Mouse (Mus musculus): Measurements from ENCODE around the gene Samd8. TPM values are rescaled to one million over a fixed set of nuclear protein-coding genes. Genes with fewer than 3 reads are reported as not detected.

Samd8 gene
- total and polyA plus RNA-seq, 3 experiments, result 5.4 to 9.5 (median 7.0) TPM

DNA sequence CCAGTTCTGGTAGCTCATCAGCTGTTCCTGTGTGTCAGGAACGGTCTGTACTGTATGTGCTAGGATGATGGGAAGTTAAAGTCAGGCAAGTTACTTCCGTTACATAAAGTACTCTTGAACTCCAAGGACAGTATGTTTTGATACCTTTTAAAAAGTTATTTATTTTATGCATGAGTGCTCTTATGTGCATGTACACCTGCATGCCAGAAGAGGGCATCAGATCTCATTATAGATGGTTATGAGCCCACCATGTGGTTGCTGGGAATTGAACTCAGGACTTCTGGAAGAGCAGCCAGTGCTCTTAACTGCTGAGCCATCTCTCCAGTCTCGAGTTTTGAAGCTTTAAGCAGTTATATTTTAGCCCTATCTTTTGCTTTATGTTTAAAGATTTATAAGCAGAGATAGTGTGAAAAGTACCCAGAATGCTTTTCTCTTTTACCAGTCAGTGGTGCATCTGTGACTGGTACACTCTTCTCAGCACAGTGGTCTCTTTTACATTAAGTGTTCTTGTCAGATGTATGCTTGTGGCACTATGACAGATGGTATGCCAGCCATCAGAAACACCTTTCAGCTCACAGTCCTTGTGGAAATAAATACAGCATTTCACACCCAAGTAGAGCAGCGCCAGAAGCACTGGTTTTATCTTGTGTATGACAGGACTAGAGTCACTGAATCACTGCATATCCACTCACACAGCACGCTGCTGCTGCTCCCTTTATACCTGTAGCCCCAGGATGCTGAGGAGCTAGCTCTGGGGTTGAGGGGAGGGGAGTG lies 91.7 kb downstream of the Samd8 start:
- Histone ChIP-seq H3K79me2 (replicated peaks; ENCODE audit: control insufficient read depth, extremely low read depth, insufficient read depth, poor library complexity, severe bottlenecking) (peaks cover 11% of the 10 kb centered on the region), H3K36me3 (replicated peaks in 1 of 2; ENCODE audit: control insufficient read depth in 1 of 2, insufficient read depth in 1 of 2, low read length in 1 of 2) (peaks cover 77 to 93% of the 10 kb centered on the region in 2 experiments), H3K27me3 (replicated peaks) (no peaks in the 10 kb centered on the region), H3K4me2 (ENCODE audit: insufficient read depth, low read depth, poor library complexity, severe bottlenecking) (no peak overlapping the region), H3K9ac (ENCODE audit: insufficient read depth, low read depth) (no peak overlapping the region), H3K4me3 (replicated peaks in 1 of 3; ENCODE audit: low read depth in 2 of 3, low read length in 2 of 3, poor library complexity in 1 of 3) (no peak overlapping the region), H3K4me1 (ENCODE audit: control insufficient read depth in 1 of 2, insufficient read depth in 2 of 2) (peaks cover 0 to 25% of the 10 kb centered on the region in 2 experiments; a peak in 2 of 4 replicates), H3K9me3 (replicated peaks; ENCODE audit: low read length) (no peaks in the 10 kb centered on the region), H3K27ac (ENCODE audit: insufficient read depth, low read depth) (no peak overlapping the region)
- in situ Hi-C loops (cut with MboI; ENCODE audit: low pct_ligation_motif_present, low pct_unique_long_range_greater_than_20kb, low sequenced_read_pairs), result no loop called here
- dilution Hi-C loops (cut with MboI; ENCODE audit: extremely low pct_ligation_motif_present, extremely low pct_unique_long_range_greater_than_20kb, low sequenced_read_pairs), result no loop called here
- DNase-seq (ENCODE audit: extremely low read depth), result no peak
- TF ChIP-seq CHD2 (IDR thresholded peaks at IDR 0.05; ENCODE audit: low read length) (no peak), NELFE (IDR thresholded peaks at IDR 0.05; ENCODE audit: low read depth, low read length) (no peak), CTCF (conservative IDR thresholded peaks at IDR 0.05 in 1 of 2, IDR thresholded peaks at IDR 0.05 in 1 of 2; ENCODE audit: low read depth in 2 of 2, low read length in 2 of 2) (peak in 1 of 2 experiments; percentile 20; a peak in 1 of 4 replicates)

DNA sequence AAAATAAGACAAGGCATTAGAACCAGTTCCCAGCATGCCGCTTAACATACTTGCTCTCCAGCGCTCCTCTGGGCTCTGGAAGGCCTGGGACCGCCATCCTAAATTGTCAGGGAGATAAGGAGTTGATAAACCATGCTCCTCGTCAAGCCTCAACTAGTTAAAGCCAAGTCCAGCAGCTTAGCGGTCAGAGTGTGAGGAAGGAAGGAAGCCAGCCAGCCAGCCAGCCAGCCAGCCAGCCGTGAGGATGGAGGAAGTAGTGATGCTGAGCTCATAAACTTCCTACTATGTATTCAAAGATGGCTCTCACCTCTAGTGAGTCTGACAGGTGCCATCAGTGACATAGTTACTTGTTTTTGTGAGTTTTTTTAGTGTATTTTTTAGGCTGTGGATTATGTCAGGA lies 92.9 kb downstream of the Samd8 start:
- in situ Hi-C loops (cut with MboI; ENCODE audit: low pct_ligation_motif_present, low pct_unique_long_range_greater_than_20kb, low sequenced_read_pairs), result no loop called here
- no peak overlapping the region for H3K27ac ChIP-seq (ENCODE audit: insufficient read depth, low read depth)
- TF ChIP-seq SMC3 (IDR thresholded peaks at IDR 0.05; ENCODE audit: low read depth, low read length), result no peak
- TF ChIP-seq JUND (conservative IDR thresholded peaks at IDR 0.05; ENCODE audit: low read depth, low read length), result no peak
- TF ChIP-seq ETS1 (conservative IDR thresholded peaks at IDR 0.05; ENCODE audit: low read depth, low read length), result no peak
- no peak for TF ChIP-seq TBP (conservative IDR thresholded peaks at IDR 0.05; ENCODE audit: low read depth, low read length)
- TF ChIP-seq MAFK (IDR thresholded peaks at IDR 0.05; ENCODE audit: insufficient replicate concordance, low read length), result no peak
- TF ChIP-seq ZC3H11A (IDR thresholded peaks at IDR 0.05; ENCODE audit: low read depth, low read length), result no peak
- TF ChIP-seq POLR2AphosphoS2 (IDR thresholded peaks at IDR 0.05; ENCODE audit: low read depth, low read length), result no peak
- no peak for TF ChIP-seq EP300 (IDR thresholded peaks at IDR 0.05; ENCODE audit: low read length)
- no peak for TF ChIP-seq MYC (IDR thresholded peaks at IDR 0.05; ENCODE audit: low read depth, low read length)
- TF ChIP-seq KAT2A (IDR thresholded peaks at IDR 0.05; ENCODE audit: insufficient replicate concordance, low read length), result no peak
- no peak for TF ChIP-seq NRF1 (IDR thresholded peaks at IDR 0.05; ENCODE audit: low read depth, low read length)
- TF ChIP-seq BHLHE40 (IDR thresholded peaks at IDR 0.05; ENCODE audit: low read depth, low read length), result no peak
- TF ChIP-seq HCFC1 (IDR thresholded peaks at IDR 0.05; ENCODE audit: low read depth, low read length), result no peak
- TF ChIP-seq ZMIZ1 (IDR thresholded peaks at IDR 0.05; ENCODE audit: low read depth, low read length), result no peak
- no peak for TF ChIP-seq IRF4 (IDR thresholded peaks at IDR 0.05; ENCODE audit: low read depth, low read length)
- TF ChIP-seq JUN (IDR thresholded peaks at IDR 0.05; ENCODE audit: insufficient read depth, low read depth, low read length), result no peak
- TF ChIP-seq CHD1 (IDR thresholded peaks at IDR 0.05; ENCODE audit: low read depth, low read length), result no peak
- TF ChIP-seq PAX5 (IDR thresholded peaks at IDR 0.05; ENCODE audit: low read length), result no peak
- peaks cover 0 to 34% of the 10 kb centered on the region in 2 experiments; a peak in 2 of 4 replicates for H3K4me1 ChIP-seq (ENCODE audit: control insufficient read depth in 1 of 2, insufficient read depth in 2 of 2)
- no peak overlapping the region for H3K4me2 ChIP-seq (ENCODE audit: insufficient read depth, low read depth, poor library complexity, severe bottlenecking)
- dilution Hi-C loops (cut with MboI; ENCODE audit: extremely low pct_ligation_motif_present, extremely low pct_unique_long_range_greater_than_20kb, low sequenced_read_pairs), result no loop called here
- H3K79me2 ChIP-seq (replicated peaks; ENCODE audit: control insufficient read depth, extremely low read depth, insufficient read depth, poor library complexity, severe bottlenecking), result peaks cover 4% of the 10 kb centered on the region
- H3K9me3 ChIP-seq (replicated peaks; ENCODE audit: low read length), result no peaks in the 10 kb centered on the region
- H3K9ac ChIP-seq (ENCODE audit: insufficient read depth, low read depth), result no peak overlapping the region
- H3K27me3 ChIP-seq (replicated peaks), result no peaks in the 10 kb centered on the region
- peaks cover 66 to 87% of the 10 kb centered on the region in 2 experiments for H3K36me3 ChIP-seq (replicated peaks in 1 of 2; ENCODE audit: control insufficient read depth in 1 of 2, insufficient read depth in 1 of 2, low read length in 1 of 2)
- no peak for DNase-seq (ENCODE audit: extremely low read depth)
- H3K4me3 ChIP-seq (replicated peaks in 1 of 3; ENCODE audit: low read depth in 2 of 3, low read length in 2 of 3, poor library complexity in 1 of 3), result no peak overlapping the region
